Mouse (Mus musculus) forebrain, embryonic 11.5 days (tissue): ENCODE measurements around the gene Fmo3. TPM values are rescaled to one million over a fixed set of nuclear protein-coding genes. Genes with fewer than 3 reads are reported as not detected.

Source experiments
- ATAC-seq: fragments of 200-750 bp; cut with Nextera tagmentation; replicated peaks from 2 replicates; pipeline ENCODE4 v1.8.0; 2017; ENCODE audit warnings: moderate TSS enrichment; ENCODE audit not compliant: low FRiP score
- DNase-seq: peaks from one replicate; pipeline ENCODE4 v3.0.0-alpha.2; 2017; ENCODE audit warnings: low spot score
- H3K27ac ChIP-seq: fragments of 300-500 bp; sonication (generic); 2 replicates; pipeline ENCODE4 v1.5.1; 2014; ENCODE audit warnings: low read depth, low read length
- H3K27me3 ChIP-seq: fragments of 300-500 bp; sonication (generic); 2 replicates; pipeline ENCODE4 v1.6.1; 2014; ENCODE audit warnings: mild to moderate bottlenecking, low read length, mixed read lengths; ENCODE audit not compliant: control insufficient read depth, insufficient read depth
- H3K36me3 ChIP-seq: fragments of 300-500 bp; sonication (generic); 2 replicates; pipeline ENCODE4 v1.6.1; 2014; ENCODE audit warnings: mild to moderate bottlenecking, low read length, moderate library complexity, mixed read lengths; ENCODE audit not compliant: control insufficient read depth, insufficient read depth
- H3K4me1 ChIP-seq: fragments of 300-500 bp; sonication (generic); replicated peaks from 2 replicates; pipeline ENCODE4 v1.6.1; 2014; ENCODE audit warnings: low read length, mixed read lengths; ENCODE audit not compliant: control insufficient read depth, insufficient read depth
- H3K4me2 ChIP-seq: fragments of 300-500 bp; sonication (generic); 2 replicates; pipeline ENCODE4 v1.6.1; 2014; ENCODE audit warnings: low read depth, mild to moderate bottlenecking, low read length, moderate library complexity, mixed read lengths; ENCODE audit not compliant: severe bottlenecking
- H3K4me3 ChIP-seq: fragments of 300-500 bp; sonication (generic); 2 replicates; pipeline ENCODE4 v1.5.1; 2014; ENCODE audit warnings: low read depth, low read length
- H3K9ac ChIP-seq: fragments of 300-500 bp; sonication (generic); 2 replicates; pipeline ENCODE4 v1.6.1; 2014; ENCODE audit warnings: low read length
- H3K9me3 ChIP-seq: fragments of 300-500 bp; sonication (generic); 2 replicates; pipeline ENCODE4 v1.6.1; 2016; ENCODE audit warnings: low read length, mixed read lengths; ENCODE audit not compliant: control insufficient read depth
- WGBS: fragments of 180-500 bp; shearing (Covaris S2); extraction: QIAGEN DNeasy Blood & Tissue Kit; methylation state at CpG from one replicate; pipeline ENCODE4 v1.1.7; 2014; 5-methylcytosine and 5-hydroxymethylcytosine counted together
- polyA plus RNA-seq: library from polyadenylated mRNA; unstranded; fragments of >200 nt; fragmentation: Nextera tagmentation; extraction: Ambion mirVana; gene quantifications from 2 replicates; pipeline ENCODE4 v1.2.1, GENCODE M21; 2014

The Fmo3 gene
- polyA plus RNA-seq, 1 experiment from 2014 or later: not detected

DNA sequence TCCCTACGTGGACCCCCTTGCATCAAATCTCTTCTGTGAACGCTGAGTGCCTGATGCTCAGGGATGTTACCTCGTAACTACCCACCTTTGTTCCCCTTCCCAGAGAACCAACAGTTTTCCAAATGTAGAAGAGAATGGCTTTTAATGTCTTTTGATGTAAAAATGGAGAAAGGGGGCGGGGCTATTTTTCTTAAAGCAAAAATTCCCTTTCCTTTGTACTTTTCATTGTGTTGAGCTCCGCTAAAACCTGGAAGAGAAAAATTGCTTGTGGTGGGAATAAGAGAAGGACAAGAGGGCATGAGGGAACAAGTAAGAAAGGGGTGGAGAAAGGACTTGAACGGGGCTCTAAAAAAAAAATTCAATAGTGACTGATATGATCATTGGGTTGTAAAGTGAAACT, 46.9 kb downstream of the Fmo3 start, which contains the start of gene Fmo6:
Gene Fmo6 (minus strand): TSS at position 101 of the 400 bp plus-strand sequence.
- Histone ChIP-seq H3K27me3 (no peaks in the 10 kb centered on the region), H3K4me3 (no peak within 1 kb of the TSS), H3K27ac (no peak within 1 kb of the TSS), H3K9me3 (no peaks in the 10 kb centered on the region), H3K36me3 (no peaks in the 10 kb centered on the region), H3K9ac (no peak within 1 kb of the TSS), H3K4me1 (no peaks in the 10 kb centered on the region), H3K4me2 (no peak within 1 kb of the TSS)
- ATAC-seq: no peak
- WGBS: 87% methylated on average over 6 of the region's 6 CpGs
- no peak for DNase-seq

DNA sequence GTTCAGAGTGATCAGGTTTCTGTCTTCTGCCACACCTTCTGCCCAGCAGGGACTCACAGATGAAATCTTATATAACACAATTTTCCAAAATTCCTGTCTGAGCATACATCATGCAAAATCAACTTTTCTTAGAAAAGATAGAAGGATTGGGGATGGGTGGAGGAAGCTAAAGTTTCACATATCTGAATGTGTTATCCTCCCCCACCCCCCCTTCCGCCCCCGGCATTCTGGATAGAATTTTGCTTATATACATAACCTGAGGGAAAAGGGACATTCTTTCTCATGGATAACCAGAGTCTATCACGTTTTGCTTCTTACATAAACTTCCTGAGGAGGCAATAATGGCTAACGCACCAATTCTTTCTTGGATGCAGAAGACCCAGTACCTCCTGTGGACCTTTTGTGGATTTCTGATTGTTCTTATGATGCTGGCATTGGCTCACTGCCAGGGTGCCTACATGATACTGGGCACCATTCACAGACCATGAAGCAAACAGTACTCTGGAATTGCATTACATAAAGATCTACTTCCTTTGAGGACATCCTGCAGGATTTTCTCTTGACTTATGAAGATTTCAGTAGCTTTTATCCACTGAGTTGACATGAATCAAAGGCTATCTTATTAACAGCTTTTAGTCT, 49.8 kb downstream of the Fmo3 start:
- Histone ChIP-seq H3K4me3 (no peak overlapping the region), H3K27ac (no peak overlapping the region), H3K36me3 (no peaks in the 10 kb centered on the region), H3K4me2 (no peak overlapping the region), H3K27me3 (no peaks in the 10 kb centered on the region), H3K9ac (no peak overlapping the region), H3K9me3 (no peaks in the 10 kb centered on the region), H3K4me1 (no peaks in the 10 kb centered on the region)
- WGBS: 74% methylated on average over 4 of the region's 4 CpGs
- DNase-seq (no peak), ATAC-seq (no peak)

DNA sequence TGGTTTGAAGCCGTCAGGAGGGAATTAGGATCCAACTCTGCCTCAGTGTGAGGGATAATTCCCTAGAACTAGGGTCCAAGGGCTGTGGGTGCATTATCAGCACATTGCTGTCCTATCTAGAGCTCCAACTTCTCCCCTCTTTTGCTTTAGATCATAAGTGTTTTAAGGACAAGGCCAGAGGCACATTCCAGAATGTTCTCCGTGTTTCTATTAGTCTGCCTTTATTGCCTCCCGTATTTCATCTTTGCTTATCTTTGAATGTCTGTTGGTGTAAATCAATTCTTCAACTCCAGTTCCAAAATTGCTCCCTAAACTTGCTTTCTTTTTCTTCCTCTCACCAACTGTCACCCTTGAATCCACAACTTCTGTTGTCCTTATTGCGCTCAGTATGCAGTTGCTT, 51.9 kb downstream of the Fmo3 start:
- no peaks in the 10 kb centered on the region for H3K9me3 ChIP-seq
- no peaks in the 10 kb centered on the region for H3K36me3 ChIP-seq
- 89% methylated on average over 4 of the region's 4 CpGs for WGBS
- H3K27ac ChIP-seq: no peak overlapping the region
- no peak overlapping the region for H3K4me2 ChIP-seq
- H3K4me3 ChIP-seq: no peak overlapping the region
- no peak for ATAC-seq
- no peaks in the 10 kb centered on the region for H3K4me1 ChIP-seq
- no peak for DNase-seq
- H3K9ac ChIP-seq: no peak overlapping the region
- no peaks in the 10 kb centered on the region for H3K27me3 ChIP-seq

DNA sequence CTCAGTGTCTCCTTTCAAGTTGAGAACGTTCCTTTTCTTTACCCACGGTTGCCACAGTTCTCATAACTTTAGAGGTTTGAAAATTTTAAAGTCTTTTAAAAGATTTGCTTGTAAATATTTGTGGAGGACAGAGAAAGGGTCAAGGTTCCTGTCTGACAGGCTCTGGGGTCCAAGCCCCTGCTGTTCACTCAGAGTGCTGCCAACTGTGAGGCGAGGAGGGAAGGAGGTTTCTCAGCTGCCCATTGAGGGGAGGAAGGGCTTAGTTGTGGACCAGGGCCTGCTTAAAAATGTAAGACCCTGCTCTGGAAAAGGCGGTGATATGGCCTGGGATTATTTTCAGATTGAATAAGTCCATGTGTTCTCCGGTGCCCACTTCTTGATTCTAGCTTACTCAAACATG, 52.4 kb downstream of the Fmo3 start:
- no peak overlapping the region for H3K4me3 ChIP-seq
- no peak overlapping the region for H3K9ac ChIP-seq
- no peak overlapping the region for H3K27ac ChIP-seq
- WGBS: 80% methylated on average over 5 of the region's 5 CpGs
- DNase-seq (no peak), ATAC-seq (no peak)
- H3K9me3 ChIP-seq: no peaks in the 10 kb centered on the region
- no peaks in the 10 kb centered on the region for H3K36me3 ChIP-seq
- no peak overlapping the region for H3K4me2 ChIP-seq
- H3K27me3 ChIP-seq: no peaks in the 10 kb centered on the region
- H3K4me1 ChIP-seq: no peaks in the 10 kb centered on the region

DNA sequence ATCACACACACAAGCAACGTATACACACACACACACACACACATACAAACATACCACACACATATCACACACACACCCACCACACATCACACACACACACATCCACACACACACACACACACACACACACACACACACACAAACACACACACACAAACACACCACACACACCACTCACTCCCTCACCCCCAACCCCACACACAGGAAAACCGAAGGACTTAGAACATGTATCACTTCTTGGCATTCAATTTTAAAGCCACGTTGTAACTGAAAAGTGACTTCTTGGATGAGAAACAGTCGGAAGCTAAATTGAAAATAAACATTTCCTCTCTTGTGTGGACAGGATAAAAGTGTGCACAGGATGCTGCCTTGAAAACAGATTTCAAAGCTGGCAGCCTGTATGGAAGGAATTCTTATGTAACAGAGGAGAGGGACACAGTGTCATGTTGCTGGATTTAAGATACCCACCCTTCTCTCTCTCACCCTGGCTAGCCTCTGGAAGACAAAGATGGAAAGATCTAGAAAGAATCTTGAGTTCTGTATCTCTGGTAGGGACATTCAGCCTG, 52.9 kb downstream of the Fmo3 start:
- H3K36me3 ChIP-seq: no peaks in the 10 kb centered on the region
- H3K4me1 ChIP-seq: no peaks in the 10 kb centered on the region
- ATAC-seq: no peak
- H3K4me2 ChIP-seq: no peak overlapping the region
- no peaks in the 10 kb centered on the region for H3K27me3 ChIP-seq
- 82% methylated on average over 4 of the region's 4 CpGs for WGBS
- H3K4me3 ChIP-seq: no peak overlapping the region
- no peak for DNase-seq
- H3K9ac ChIP-seq: no peak overlapping the region
- no peaks in the 10 kb centered on the region for H3K9me3 ChIP-seq
- no peak overlapping the region for H3K27ac ChIP-seq

DNA sequence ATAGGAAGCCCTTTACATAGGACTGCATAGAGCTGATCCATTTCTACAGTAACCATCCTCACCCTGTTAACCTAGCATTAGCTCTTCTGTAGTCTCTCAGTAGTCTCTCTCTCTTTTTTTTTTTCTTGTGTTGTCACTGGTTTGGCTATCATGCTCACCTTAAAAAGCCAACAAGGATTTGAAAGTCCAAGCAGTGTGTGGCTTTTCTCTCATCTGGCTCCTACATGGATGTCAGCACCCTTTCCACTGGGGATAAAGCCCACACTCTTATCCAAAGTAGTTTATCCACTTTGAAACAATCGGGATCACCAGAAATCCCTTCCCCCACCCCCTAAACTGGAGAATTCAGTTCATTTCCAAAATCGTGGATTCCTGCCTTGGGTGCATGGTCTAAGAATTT, 53.7 kb downstream of the Fmo3 start:
- no peaks in the 10 kb centered on the region for H3K4me1 ChIP-seq
- no peak overlapping the region for H3K4me2 ChIP-seq
- DNase-seq: no peak
- H3K9me3 ChIP-seq: no peaks in the 10 kb centered on the region
- H3K27ac ChIP-seq: no peak overlapping the region
- no peak for ATAC-seq
- no peak overlapping the region for H3K4me3 ChIP-seq
- 64% methylated on average over 2 of the region's 2 CpGs for WGBS
- no peak overlapping the region for H3K9ac ChIP-seq
- no peaks in the 10 kb centered on the region for H3K36me3 ChIP-seq
- H3K27me3 ChIP-seq: no peaks in the 10 kb centered on the region

DNA sequence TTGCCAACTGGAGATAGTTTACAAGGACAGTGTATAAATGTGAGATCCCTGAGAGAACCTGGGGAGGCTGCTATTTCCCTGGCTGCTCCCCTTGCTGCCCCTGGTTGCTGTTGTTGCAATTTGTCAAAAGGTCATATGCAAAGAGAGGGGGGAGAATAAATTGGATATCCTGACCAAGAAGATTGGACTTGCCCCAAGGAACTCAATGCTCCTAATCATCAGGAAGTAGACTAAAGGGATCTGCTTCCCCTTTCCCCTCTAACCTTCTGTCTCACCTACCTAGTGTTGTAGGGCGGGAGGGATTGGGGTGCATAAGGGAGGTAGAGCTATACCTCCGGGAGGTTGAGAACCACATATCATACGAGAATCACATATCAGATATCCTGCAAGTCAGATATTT, 55.2 kb downstream of the Fmo3 start:
- Histone ChIP-seq H3K27me3 (no peaks in the 10 kb centered on the region), H3K36me3 (no peaks in the 10 kb centered on the region), H3K4me2 (no peak overlapping the region), H3K27ac (no peak overlapping the region), H3K4me1 (no peaks in the 10 kb centered on the region), H3K9me3 (no peaks in the 10 kb centered on the region), H3K4me3 (no peak overlapping the region), H3K9ac (no peak overlapping the region)
- WGBS: 87% methylated on average over 3 of the region's 3 CpGs
- no peak for ATAC-seq
- DNase-seq: no peak

DNA sequence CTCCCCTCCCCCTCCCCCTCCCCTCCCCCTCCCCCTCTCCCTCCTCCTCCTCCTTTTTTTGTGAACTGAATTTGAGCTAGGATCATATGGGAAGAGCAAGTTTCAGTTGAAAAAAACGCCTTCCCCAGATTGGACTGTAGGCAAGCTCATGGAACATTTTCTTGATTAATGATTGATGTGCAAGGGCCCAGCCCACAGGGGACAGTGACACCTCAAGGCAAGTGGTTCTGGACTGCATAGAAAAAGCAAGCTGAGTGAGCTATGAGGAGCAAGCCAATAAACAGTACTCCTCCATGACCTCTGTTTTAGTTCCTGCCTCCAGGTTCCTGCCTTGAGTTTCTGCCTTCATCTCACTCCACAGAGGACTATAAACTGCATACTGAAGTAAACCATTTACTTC, 59.2 kb downstream of the Fmo3 start:
- Histone ChIP-seq H3K9me3 (no peaks in the 10 kb centered on the region), H3K9ac (no peak overlapping the region), H3K27ac (no peak overlapping the region), H3K4me2 (no peak overlapping the region), H3K27me3 (no peaks in the 10 kb centered on the region), H3K4me1 (no peaks in the 10 kb centered on the region), H3K36me3 (no peaks in the 10 kb centered on the region), H3K4me3 (no peak overlapping the region)
- WGBS: 62% methylated on average over 1 of the region's 1 CpGs
- no peak for ATAC-seq
- DNase-seq: no peak

DNA sequence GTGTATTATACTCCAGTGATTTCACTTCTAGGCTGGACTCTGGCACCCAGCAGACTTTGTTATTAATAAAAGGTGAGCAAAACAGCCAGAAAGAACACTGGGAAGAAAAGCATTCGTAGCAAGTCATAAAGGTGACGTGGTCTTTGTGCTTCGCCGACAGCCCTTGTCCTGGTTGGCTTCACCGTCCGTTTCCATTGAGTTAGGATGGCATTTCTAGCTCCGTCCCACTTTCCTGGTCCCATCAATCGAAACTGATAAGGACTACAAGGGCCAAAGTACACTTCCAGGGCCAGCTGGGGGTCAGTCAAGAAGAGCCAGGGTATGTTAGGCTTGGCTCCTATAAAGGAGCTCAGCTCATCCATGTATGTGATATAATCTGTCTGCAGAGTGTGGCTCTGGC, 67.7 kb downstream of the Fmo3 start:
- H3K36me3 ChIP-seq: no peaks in the 10 kb centered on the region
- no peaks in the 10 kb centered on the region for H3K27me3 ChIP-seq
- no peaks in the 10 kb centered on the region for H3K4me1 ChIP-seq
- no peak overlapping the region for H3K4me2 ChIP-seq
- H3K9me3 ChIP-seq: no peaks in the 10 kb centered on the region
- WGBS: 89% methylated on average over 8 of the region's 8 CpGs
- DNase-seq (no peak), ATAC-seq (no peak)
- no peak overlapping the region for H3K9ac ChIP-seq
- no peak overlapping the region for H3K27ac ChIP-seq
- H3K4me3 ChIP-seq: no peak overlapping the region
